Mouse (Mus musculus) cerebellum, adult 18-20 months (tissue): ENCODE measurements around the gene Has3.

Experiments
- DNase-seq, 2 experiments: peaks; one replicate each; pipeline ENCODE4 v3.0.0; 2021

Gene Has3

DNA sequence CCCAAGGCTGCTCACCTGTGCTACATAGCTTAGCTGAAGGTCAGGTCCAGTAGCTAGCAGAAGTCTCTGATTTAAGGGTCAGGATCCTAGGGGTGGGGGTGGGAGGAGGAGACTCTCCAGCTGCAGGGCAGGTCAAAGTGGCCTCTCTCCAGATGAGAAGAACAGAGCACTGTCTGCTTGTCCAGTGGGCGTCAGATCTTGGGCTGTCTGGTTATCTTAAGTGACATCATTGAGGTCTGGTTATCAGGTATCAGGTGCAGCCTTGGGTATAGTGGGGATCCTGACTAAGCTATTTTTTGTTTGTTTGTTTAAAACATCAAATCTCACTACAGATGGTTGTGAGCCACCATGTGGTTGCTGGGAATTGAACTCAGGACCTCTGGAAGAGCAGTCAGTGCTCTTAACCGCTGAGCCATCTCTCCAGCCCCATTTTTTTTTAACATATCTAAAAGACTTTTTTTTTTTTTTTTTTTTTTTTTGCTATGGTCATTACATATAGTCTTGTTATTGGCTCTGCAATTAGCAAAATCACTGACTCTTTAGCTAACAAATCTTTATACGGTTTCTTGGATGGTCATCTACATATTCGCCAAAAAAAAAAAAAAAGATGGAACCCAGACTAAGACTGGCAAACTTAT is 63.6 kb downstream of the Has3 start:
- no peak for DNase-seq
